Mouse (Mus musculus) urinary bladder, postnatal 0 days (tissue): ENCODE measurements around the gene Frmpd3. TPM values are rescaled to one million over a fixed set of nuclear protein-coding genes. Genes with fewer than 3 reads are reported as not detected.

ENCODE experiments used
- microRNA counts: library from miRNA; unstranded; fragments of <30 nt; microRNA quantifications from one replicate; lab custom pipeline; 2016
- microRNA-seq: library from miRNA; unstranded; fragments of <30 nt; microRNA quantifications from one replicate; pipeline ENCODE4, GENCODE M21; 2016
- polyA plus RNA-seq: library from polyadenylated mRNA; unstranded; fragments of >200 nt; fragmentation: Nextera tagmentation; extraction: Ambion mirVana; gene quantifications from 2 replicates; pipeline ENCODE4 v1.2.1, GENCODE M21; 2015

Gene Frmpd3
- polyA plus RNA-seq, result 0.12 TPM in 1 of 2 replicates, not detected in the other

DNA sequence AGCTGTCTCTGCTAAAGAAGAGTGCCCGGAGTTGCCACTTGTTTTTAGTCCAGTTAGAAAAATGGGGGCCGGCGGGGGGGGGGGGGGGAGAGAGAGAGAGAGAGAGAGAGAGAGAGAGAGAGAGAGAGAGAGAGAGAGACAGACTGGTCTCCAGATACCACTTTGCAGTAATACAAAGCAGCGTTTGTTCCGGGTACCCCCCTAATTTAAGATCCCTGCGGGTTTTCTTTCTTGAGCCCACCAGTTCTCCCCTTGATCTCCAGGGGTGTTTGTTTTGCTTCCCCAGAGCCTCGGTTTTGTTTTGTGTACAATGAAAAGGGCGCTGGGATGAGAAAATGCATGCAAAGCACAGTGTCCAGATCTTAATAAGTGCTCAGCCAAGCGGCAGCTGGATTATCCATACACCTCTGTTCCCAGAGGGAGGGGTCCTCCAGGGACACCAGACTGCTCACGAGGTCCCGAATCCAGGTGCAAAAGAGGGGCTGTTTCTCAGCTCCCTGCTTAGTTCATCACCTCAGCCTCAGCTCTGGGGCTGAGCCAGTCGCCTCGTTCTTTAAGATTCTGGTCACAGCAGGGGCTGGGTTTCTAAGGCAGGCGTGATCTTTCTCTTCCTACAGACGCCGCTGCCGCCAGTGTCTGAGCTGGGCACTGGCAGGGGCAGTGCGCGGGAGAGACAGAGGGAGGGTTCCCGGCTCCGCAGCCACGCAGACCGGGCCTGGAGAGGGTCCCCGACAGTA, at the start of gene Frmpd3:
Frmpd3 (plus strand) TSS at position 608 of the 737 bp plus-strand sequence.

DNA sequence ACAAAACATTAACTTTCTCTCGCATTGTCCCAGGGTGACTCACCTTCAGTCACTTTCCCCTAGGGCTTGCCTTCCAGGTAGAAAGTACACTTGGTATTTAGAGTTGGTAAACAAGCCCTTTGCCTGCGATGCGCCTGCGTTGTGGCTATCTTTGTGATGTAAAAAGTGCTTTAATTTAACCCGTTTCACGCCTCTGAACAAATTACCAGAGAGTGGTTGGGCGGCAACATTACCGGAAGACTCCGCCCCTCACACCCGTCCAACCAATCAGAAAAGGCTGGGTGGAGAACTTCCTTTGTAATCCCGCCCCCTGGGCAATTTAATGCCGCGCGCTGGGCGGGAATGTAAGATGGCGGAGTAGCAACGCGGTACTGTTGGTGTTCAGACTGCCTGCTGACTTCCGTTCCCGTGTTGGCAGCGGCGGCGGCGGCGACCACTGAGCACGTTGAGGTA, 114.2 kb downstream of the Frmpd3 start, which contains the start of gene Prps1:
Prps1 (plus strand) TSS at position 335 of the 453 bp plus-strand sequence.

MicroRNAs encoded within 50 kb of the gene (microRNA counts, 519-probe panel; counts per million panel counts)
- microRNA mmu-miR-3475 (lab: Ali Mortazavi, UCI), result not detected

Small RNAs within 50 kb of the gene (microRNA-seq; reads per million reads assigned to microRNA genes)
- 3.7 reads per million, percentile 4 among the genes with 10 or more reads in this experiment for gene Mir3475

Other genes starting within 250 kb of the Frmpd3 start
- gene Prps1, start 114.3 kb downstream of the Frmpd3 start, polyA plus RNA-seq, result 19.6 and 21.2 TPM in 2 replicates